Mouse (Mus musculus) embryonic facial prominence, embryonic 12.5 days (tissue): ENCODE measurements at regions not wholly inside any gene's neighbourhood (a gene's known extent, or its start where the extent isn't known, plus 50 kb on each side); places are given as distances from the start of the nearest gene placed in this dataset.

Source experiments
- ATAC-seq: fragments of 200-750 bp; cut with Nextera tagmentation; 2 replicates; pipeline ENCODE4 v1.8.0; 2017; ENCODE audit not compliant: insufficient number of reproducible peaks, insufficient read depth, low FRiP score, low TSS enrichment
- H3K27ac ChIP-seq: fragments of 300-500 bp; sonication (generic); 2 replicates; pipeline ENCODE4 v1.5.1; 2016; ENCODE audit warnings: mild to moderate bottlenecking
- H3K27me3 ChIP-seq: fragments of 300-500 bp; sonication (generic); 2 replicates; pipeline ENCODE4 v1.6.1; 2016; ENCODE audit warnings: mild to moderate bottlenecking, moderate library complexity
- H3K36me3 ChIP-seq: fragments of 300-500 bp; sonication (generic); 2 replicates; pipeline ENCODE4 v1.6.1; 2016; ENCODE audit warnings: mild to moderate bottlenecking
- H3K4me1 ChIP-seq: fragments of 300-500 bp; sonication (generic); 2 replicates; pipeline ENCODE4 v1.6.1; 2016
- H3K4me2 ChIP-seq: fragments of 300-500 bp; sonication (generic); replicated peaks from 2 replicates; pipeline ENCODE4 v1.6.1; 2016; ENCODE audit warnings: mild to moderate bottlenecking, moderate library complexity
- H3K4me3 ChIP-seq: fragments of 300-500 bp; sonication (generic); 2 replicates; pipeline ENCODE4 v1.5.1; 2016; ENCODE audit warnings: mild to moderate bottlenecking
- H3K9ac ChIP-seq: fragments of 300-500 bp; sonication (generic); 2 replicates; pipeline ENCODE4 v1.6.1; 2016; ENCODE audit warnings: mild to moderate bottlenecking, moderate library complexity
- H3K9me3 ChIP-seq: fragments of 300-500 bp; sonication (generic); 2 replicates; pipeline ENCODE4 v1.6.1; 2016; ENCODE audit warnings: mild to moderate bottlenecking, moderate library complexity
- WGBS: fragments of 180-500 bp; shearing (Covaris S2); methylation state at CpG from one replicate; pipeline ENCODE4 v1.1.7; 2016; 5-methylcytosine and 5-hydroxymethylcytosine counted together

DNA sequence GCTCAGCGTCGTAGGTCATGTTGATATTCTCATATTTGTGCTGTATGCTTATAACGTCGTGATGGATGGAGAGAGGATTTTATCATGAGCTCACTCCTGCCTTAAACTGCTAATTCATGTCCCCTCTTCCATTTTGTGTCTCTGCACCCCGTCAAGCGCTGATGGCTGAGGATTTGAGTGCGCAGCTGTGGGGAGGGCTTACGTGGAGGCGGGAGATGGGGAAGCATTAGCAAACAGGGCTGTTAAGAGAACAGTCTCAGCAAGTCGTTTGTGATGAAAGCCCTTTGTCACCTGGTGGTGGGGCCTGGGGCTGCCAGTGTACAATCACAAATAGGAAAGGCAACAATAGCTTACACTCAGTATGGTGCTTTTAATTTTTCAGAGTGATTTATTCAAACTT lies 131.7 kb upstream of the Zc3h12a start:
- WGBS: 59% methylated on average over 10 of the region's 10 CpGs
- Histone ChIP-seq H3K9ac (no peak overlapping the region), H3K9me3 (no peaks in the 10 kb centered on the region), H3K27ac (no peak overlapping the region), H3K36me3 (no peaks in the 10 kb centered on the region), H3K4me1 (no peaks in the 10 kb centered on the region), H3K4me2 (no peak overlapping the region), H3K27me3 (no peaks in the 10 kb centered on the region), H3K4me3 (no peak overlapping the region)
- no peak for ATAC-seq

- no peak overlapping the region for H3K4me3 ChIP-seq
- no peaks in the 10 kb centered on the region for H3K27me3 ChIP-seq
- no peak overlapping the region for H3K27ac ChIP-seq
- H3K4me2 ChIP-seq: no peak overlapping the region
- H3K36me3 ChIP-seq: no peaks in the 10 kb centered on the region
- H3K4me1 ChIP-seq: no peaks in the 10 kb centered on the region
- no peak for ATAC-seq
- WGBS: 58% methylated on average over 6 of the region's 6 CpGs
- H3K9me3 ChIP-seq: no peaks in the 10 kb centered on the region
- no peak overlapping the region for H3K9ac ChIP-seq
These were observed 130.3 kb upstream of the Zc3h12a start for GRCm38 (mm10) chr4:125257916-125258315.

DNA sequence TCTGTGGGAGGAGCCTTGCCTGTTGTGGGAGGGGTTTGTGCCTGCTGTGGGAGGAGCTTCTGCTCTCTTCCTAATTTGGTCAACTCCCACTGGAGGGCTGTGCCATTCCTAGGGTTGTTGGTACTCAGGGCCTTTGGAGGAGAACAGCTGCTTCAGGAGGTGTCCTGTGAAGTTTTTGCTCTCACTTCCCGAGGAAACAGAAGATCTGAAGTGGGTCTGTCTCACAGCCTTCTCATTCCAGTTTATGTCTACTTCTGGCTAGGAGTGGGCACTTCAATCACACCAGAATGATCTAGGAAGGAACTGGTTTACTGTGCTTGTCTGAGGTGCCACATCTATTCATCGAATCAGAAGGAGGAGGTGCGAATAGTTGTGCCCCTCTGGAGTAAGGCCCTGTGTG lies 125.5 kb upstream of the Zc3h12a start:
- Histone ChIP-seq H3K9me3 (no peaks in the 10 kb centered on the region), H3K36me3 (no peaks in the 10 kb centered on the region), H3K4me1 (no peaks in the 10 kb centered on the region), H3K27me3 (no peaks in the 10 kb centered on the region), H3K9ac (no peak overlapping the region), H3K4me2 (no peak overlapping the region), H3K27ac (no peak overlapping the region), H3K4me3 (no peak overlapping the region)
- no peak for ATAC-seq
- WGBS: 87% methylated on average over 3 of the region's 3 CpGs

DNA sequence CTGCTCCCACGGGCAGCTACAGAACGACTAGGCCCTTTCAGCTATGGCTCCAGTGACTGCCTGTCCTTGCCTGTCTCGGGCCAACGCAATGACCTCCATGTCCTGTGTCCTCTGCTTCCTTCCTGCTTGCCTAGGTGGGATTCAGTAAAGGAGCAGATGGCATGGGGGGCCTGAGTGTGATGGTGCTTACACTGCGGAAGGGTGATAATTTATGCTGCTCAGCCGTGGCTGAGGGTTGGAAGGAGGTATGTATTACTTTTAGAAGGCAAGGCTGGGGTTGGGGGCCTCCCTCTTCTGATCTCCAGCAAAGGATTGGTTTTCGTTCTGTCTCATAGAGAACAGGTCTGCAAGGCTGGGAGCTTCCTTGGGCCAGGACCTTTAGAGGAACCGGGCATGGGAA lies 124.6 kb upstream of the Zc3h12a start:
- ATAC-seq: no peak

DNA sequence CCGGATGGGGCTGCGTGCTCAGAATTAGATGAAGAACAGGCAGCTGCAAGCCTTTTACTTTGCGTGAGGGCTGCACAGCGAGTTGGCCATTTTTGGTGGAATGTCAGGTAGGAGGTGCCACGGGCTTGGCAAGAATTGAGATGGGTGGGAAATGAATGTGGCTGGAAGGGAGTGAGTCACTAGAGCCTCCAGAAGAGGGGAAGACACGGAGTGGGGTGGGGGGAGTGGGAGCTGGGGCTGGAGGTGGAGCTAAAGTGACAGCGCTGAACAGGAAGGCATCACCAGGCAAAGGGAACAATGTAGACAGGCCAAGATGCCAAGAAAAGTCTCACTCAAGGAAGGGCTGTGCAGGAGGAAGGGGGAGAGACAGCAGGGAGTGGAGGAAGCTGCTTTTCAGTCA lies 121.4 kb upstream of the Zc3h12a start:
- no peaks in the 10 kb centered on the region for H3K9me3 ChIP-seq
- H3K36me3 ChIP-seq: no peaks in the 10 kb centered on the region
- no peaks in the 10 kb centered on the region for H3K27me3 ChIP-seq
- no peak overlapping the region for H3K4me2 ChIP-seq
- no peak overlapping the region for H3K4me3 ChIP-seq
- no peak overlapping the region for H3K9ac ChIP-seq
- H3K27ac ChIP-seq: no peak overlapping the region
- ATAC-seq: no peak
- H3K4me1 ChIP-seq: no peaks in the 10 kb centered on the region
- 65% methylated on average over 7 of the region's 7 CpGs for WGBS

More for the DNA sequence above, 124.6 kb upstream of the Zc3h12a start:
- H3K4me1 ChIP-seq: no peaks in the 10 kb centered on the region
- WGBS: 74% methylated on average over 8 of the region's 8 CpGs
- no peak overlapping the region for H3K4me2 ChIP-seq
- H3K9me3 ChIP-seq: no peaks in the 10 kb centered on the region
- no peak overlapping the region for H3K9ac ChIP-seq
- H3K27me3 ChIP-seq: no peaks in the 10 kb centered on the region
- no peak overlapping the region for H3K27ac ChIP-seq
- no peak overlapping the region for H3K4me3 ChIP-seq
- no peaks in the 10 kb centered on the region for H3K36me3 ChIP-seq

GRCm38 (mm10) chr4:125246171-125246570 lies 118.5 kb upstream of the Zc3h12a start:
- Histone ChIP-seq H3K4me3 (no peak overlapping the region), H3K4me1 (no peaks in the 10 kb centered on the region), H3K27ac (no peak overlapping the region), H3K9me3 (no peaks in the 10 kb centered on the region), H3K27me3 (no peaks in the 10 kb centered on the region), H3K9ac (no peak overlapping the region), H3K4me2 (no peak overlapping the region), H3K36me3 (no peaks in the 10 kb centered on the region)
- WGBS: 8% methylated on average over 5 of the region's 5 CpGs
- no peak for ATAC-seq

- no peak for ATAC-seq
- no peak overlapping the region for H3K4me3 ChIP-seq
- H3K4me2 ChIP-seq: no peak overlapping the region
- no peaks in the 10 kb centered on the region for H3K9me3 ChIP-seq
- no peaks in the 10 kb centered on the region for H3K36me3 ChIP-seq
- no peak overlapping the region for H3K27ac ChIP-seq
- H3K4me1 ChIP-seq: no peaks in the 10 kb centered on the region
- H3K27me3 ChIP-seq: 0 out of 2 replicates have a peak, but pooled peaks cover 3% of the 10 kb centered on the region
- H3K9ac ChIP-seq: no peak overlapping the region
- 67% methylated on average over 1 of the region's 1 CpGs for WGBS
These were observed 114.9 kb upstream of the Zc3h12a start for GRCm38 (mm10) chr4:125242512-125242911.

DNA sequence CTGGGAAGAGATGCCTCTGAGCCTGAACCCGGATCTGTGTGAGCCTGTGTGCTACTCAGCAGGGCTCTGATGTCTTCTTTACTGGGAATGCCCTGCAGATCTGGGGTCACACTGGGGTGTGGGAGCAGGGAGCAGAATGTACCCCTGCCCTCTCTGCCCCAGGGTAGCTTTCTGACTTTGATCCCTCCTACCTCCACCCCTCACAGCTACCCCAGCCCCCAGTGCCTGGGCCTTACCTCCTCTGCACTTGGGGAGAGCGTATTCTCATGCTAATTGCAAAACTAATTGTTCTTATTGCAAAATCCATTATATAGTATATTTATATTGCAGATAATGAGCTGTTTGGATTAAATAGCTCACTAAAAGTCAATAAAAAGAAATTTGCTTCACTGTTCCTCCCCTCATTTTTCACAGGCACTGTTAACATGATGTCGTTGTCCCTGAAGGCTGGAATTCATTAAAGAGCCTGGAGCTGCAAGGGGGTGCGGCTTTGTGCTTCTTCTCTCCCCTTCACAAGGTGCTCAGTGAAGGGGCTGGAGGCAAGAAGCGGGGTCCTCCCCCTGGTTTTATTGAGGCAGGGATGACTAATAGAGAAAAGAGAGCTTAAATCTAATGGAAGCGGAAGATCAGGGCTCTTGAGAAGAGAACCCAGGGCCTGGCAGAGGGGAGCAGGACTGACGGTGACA lies 114.1 kb upstream of the Zc3h12a start:
- no peaks in the 10 kb centered on the region for H3K9me3 ChIP-seq
- peaks cover 8% of the 10 kb centered on the region for H3K27me3 ChIP-seq
- 27% methylated on average over 7 of the region's 7 CpGs for WGBS
- H3K36me3 ChIP-seq: no peaks in the 10 kb centered on the region
- H3K4me2 ChIP-seq: no peak overlapping the region
- no peak overlapping the region for H3K9ac ChIP-seq
- no peak for ATAC-seq
- H3K27ac ChIP-seq: no peak overlapping the region
- H3K4me1 ChIP-seq: no peaks in the 10 kb centered on the region
- H3K4me3 ChIP-seq: no peak overlapping the region

GRCm38 (mm10) chr4:125231711-125232260 lies 104.1 kb upstream of the Zc3h12a start:
- H3K9me3 ChIP-seq: no peaks in the 10 kb centered on the region
- no peak overlapping the region for H3K27ac ChIP-seq
- no peak overlapping the region for H3K4me3 ChIP-seq
- no peaks in the 10 kb centered on the region for H3K4me1 ChIP-seq
- no peak for ATAC-seq
- 14% methylated on average over 12 of the region's 12 CpGs for WGBS
- no peaks in the 10 kb centered on the region for H3K36me3 ChIP-seq
- no peak overlapping the region for H3K4me2 ChIP-seq
- H3K9ac ChIP-seq: no peak overlapping the region
- peaks cover 17% of the 10 kb centered on the region for H3K27me3 ChIP-seq

- 90% methylated on average over 6 of the region's 6 CpGs for WGBS
- ATAC-seq: no peak
- no peak overlapping the region for H3K9ac ChIP-seq
- no peaks in the 10 kb centered on the region for H3K9me3 ChIP-seq
- H3K4me1 ChIP-seq: no peaks in the 10 kb centered on the region
- H3K36me3 ChIP-seq: no peaks in the 10 kb centered on the region
- H3K27ac ChIP-seq: no peak overlapping the region
- no peak overlapping the region for H3K4me2 ChIP-seq
- H3K27me3 ChIP-seq: peaks cover 11% of the 10 kb centered on the region; the same call in 1 of the 2 replicates
- no peak overlapping the region for H3K4me3 ChIP-seq
These were observed 99.6 kb upstream of the Zc3h12a start for GRCm38 (mm10) chr4:125227194-125227593.

GRCm38 (mm10) chr4:125222922-125223321 lies 95.3 kb upstream of the Zc3h12a start:
- H3K27ac ChIP-seq: no peak overlapping the region
- H3K4me3 ChIP-seq: no peak overlapping the region
- no peaks in the 10 kb centered on the region for H3K4me1 ChIP-seq
- H3K9ac ChIP-seq: no peak overlapping the region
- H3K9me3 ChIP-seq: no peaks in the 10 kb centered on the region
- H3K36me3 ChIP-seq: no peaks in the 10 kb centered on the region
- WGBS: 76% methylated on average over 6 of the region's 6 CpGs
- 0 out of 2 replicates have a peak, but pooled peaks cover 4% of the 10 kb centered on the region for H3K27me3 ChIP-seq
- no peak for ATAC-seq
- H3K4me2 ChIP-seq: no peak overlapping the region

GRCm38 (mm10) chr4:125220314-125220713 lies 92.7 kb upstream of the Zc3h12a start:
- Histone ChIP-seq H3K4me1 (no peaks in the 10 kb centered on the region), H3K9me3 (peaks cover 10% of the 10 kb centered on the region; the same call in 1 of the 2 replicates), H3K27ac (no peak overlapping the region), H3K27me3 (0 out of 2 replicates have a peak, but pooled peaks cover 4% of the 10 kb centered on the region), H3K4me2 (no peak overlapping the region), H3K9ac (no peak overlapping the region), H3K4me3 (no peak overlapping the region), H3K36me3 (no peaks in the 10 kb centered on the region)
- no peak for ATAC-seq
- WGBS: 26% methylated on average over 7 of the region's 7 CpGs
